Mouse (Mus musculus): ENCODE data around the gene Hip1r.

- no peak for TF ChIP-seq CTCF (IDR thresholded peaks at IDR 0.05; ENCODE audit: low read depth)
- TF ChIP-seq EP300 (IDR thresholded peaks at IDR 0.05; ENCODE audit: low read depth), result no peak
Observed at GRCm38 (mm10) chr5:124015727-124016126, 42.3 kb downstream of the Hip1r start.

Data from liver, postnatal 0 days (tissue).